Mouse (Mus musculus) liver, embryonic 16.5 days (tissue): ENCODE data around the gene Mef2d. TPM values are rescaled to one million over a fixed set of nuclear protein-coding genes. Genes with fewer than 3 reads are reported as not detected.

Source experiments
- ATAC-seq: fragments of 200-750 bp; cut with Nextera tagmentation; 2 replicates; pipeline ENCODE4 v1.8.0; 2017; ENCODE audit warnings: low read depth, mild to moderate bottlenecking, moderate number of reproducible peaks, moderate library complexity
- H3K27ac ChIP-seq: fragments of 300-500 bp; sonication (generic); 2 replicates; pipeline ENCODE4 v1.5.1; 2014; ENCODE audit warnings: mild to moderate bottlenecking, low read length
- H3K27me3 ChIP-seq: fragments of 300-500 bp; sonication (generic); 2 replicates; pipeline ENCODE4 v1.6.1; 2014; ENCODE audit warnings: low read depth, low read length, mixed read lengths; ENCODE audit not compliant: control insufficient read depth, insufficient read depth
- H3K36me3 ChIP-seq: fragments of 300-500 bp; sonication (generic); 2 replicates; pipeline ENCODE4 v1.6.1; 2014; ENCODE audit warnings: mild to moderate bottlenecking; ENCODE audit not compliant: control insufficient read depth, insufficient read depth
- H3K4me1 ChIP-seq: fragments of 300-500 bp; sonication (generic); 2 replicates; pipeline ENCODE4 v1.6.1; 2014; ENCODE audit warnings: low read depth, low read length, mixed read lengths; ENCODE audit not compliant: control insufficient read depth
- H3K4me2 ChIP-seq: fragments of 300-500 bp; sonication (generic); 2 replicates; pipeline ENCODE4 v1.6.1; 2014; ENCODE audit warnings: low read depth, low read length, mixed read lengths
- H3K4me3 ChIP-seq: fragments of 300-500 bp; sonication (generic); 2 replicates; pipeline ENCODE4 v1.5.1; 2014; ENCODE audit warnings: low read depth, mild to moderate bottlenecking, low read length
- H3K9ac ChIP-seq: fragments of 300-500 bp; sonication (generic); 2 replicates; pipeline ENCODE4 v1.6.1; 2014; ENCODE audit warnings: low read depth, low read length
- H3K9me3 ChIP-seq: fragments of 300-500 bp; sonication (generic); replicated peaks from 2 replicates; pipeline ENCODE4 v1.6.1; 2016; ENCODE audit warnings: low read length; ENCODE audit not compliant: control insufficient read depth
- WGBS: fragments of 180-500 bp; shearing (Covaris S2); extraction: QIAGEN DNeasy Blood & Tissue Kit; methylation state at CpG from one replicate; pipeline ENCODE4 v1.1.7; 2014; ENCODE audit not compliant: insufficient replicate concordance; 5-methylcytosine and 5-hydroxymethylcytosine counted together
- polyA plus RNA-seq: library from polyadenylated mRNA; unstranded; fragments of >200 nt; fragmentation: Nextera tagmentation; extraction: Ambion mirVana; gene quantifications from 2 replicates; pipeline ENCODE4 v1.2.1, GENCODE M21; 2015

The Mef2d gene
- polyA plus RNA-seq, 1 experiment from 2014 or later: 7.9 TPM

GRCm38 (mm10) chr3:88199541-88200110 is 57.5 kb downstream of the Mef2d start:
- Histone ChIP-seq H3K4me2 (no peak overlapping the region), H3K27ac (no peak overlapping the region), H3K9me3 (no peaks in the 10 kb centered on the region), H3K36me3 (no peaks in the 10 kb centered on the region), H3K27me3 (peaks cover 87% of the 10 kb centered on the region), H3K4me1 (peaks cover 3% of the 10 kb centered on the region), H3K9ac (no peak overlapping the region), H3K4me3 (no peak overlapping the region)
- ATAC-seq: no peak
- WGBS: 33% methylated on average over 2 of the region's 2 CpGs

DNA sequence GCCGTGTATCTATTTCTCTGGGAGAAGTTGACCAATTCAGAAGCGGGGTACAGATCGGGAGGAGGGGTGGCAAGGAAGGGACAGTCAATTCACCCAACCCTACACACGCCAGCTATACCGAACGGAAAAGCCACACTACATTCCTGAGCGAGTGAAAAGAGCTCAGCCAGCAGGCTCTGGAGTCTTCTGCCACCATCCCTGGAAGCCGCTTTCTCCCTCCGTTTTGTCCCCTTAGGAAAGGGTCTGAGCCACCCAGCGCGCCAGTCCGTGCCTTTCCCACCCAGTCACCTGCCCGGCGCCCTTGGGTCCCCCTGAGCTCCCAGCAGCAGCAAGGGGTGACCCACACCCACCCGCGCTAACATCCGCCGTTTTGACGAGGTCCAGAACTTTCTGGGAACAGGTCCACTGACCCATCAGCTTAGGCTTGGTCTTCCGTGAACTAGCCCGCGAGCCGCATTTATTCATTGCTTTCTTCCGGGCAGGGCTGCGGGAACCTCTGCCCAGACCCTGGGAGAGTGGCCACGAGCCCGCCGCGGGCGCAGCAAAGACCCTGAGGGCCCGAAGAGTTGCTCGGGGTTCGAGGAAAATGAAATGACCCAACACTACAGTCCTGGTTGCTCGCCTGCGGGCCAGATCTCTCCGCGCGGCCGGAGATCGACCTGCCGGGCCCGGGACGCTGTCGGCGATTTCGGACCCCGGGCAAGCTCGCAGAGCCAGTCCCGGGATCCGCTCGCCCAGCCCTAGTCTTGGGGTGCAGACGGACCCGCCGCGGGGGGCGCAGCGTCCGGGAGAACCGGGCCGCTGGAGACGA is 58.2 kb downstream of the Mef2d start:
- peaks cover 3% of the 10 kb centered on the region for H3K4me1 ChIP-seq
- no peak overlapping the region for H3K27ac ChIP-seq
- peak overlapping the region; percentile 17 for H3K4me3 ChIP-seq
- WGBS: under 1% methylated on average over 61 of the region's 61 CpGs
- no peaks in the 10 kb centered on the region for H3K36me3 ChIP-seq
- H3K9ac ChIP-seq: no peak overlapping the region
- H3K9me3 ChIP-seq: no peaks in the 10 kb centered on the region
- H3K27me3 ChIP-seq: peaks cover 92% of the 10 kb centered on the region
- no peak for ATAC-seq
- no peak overlapping the region; the same call in 1 of the 2 replicates for H3K4me2 ChIP-seq

- WGBS: 1% methylated on average over 36 of the region's 37 CpGs
- Histone ChIP-seq H3K4me1 (peaks cover 3% of the 10 kb centered on the region), H3K4me2 (no peak overlapping the region; the same call in 1 of the 2 replicates), H3K4me3 (peak overlapping the region; percentile 17), H3K27ac (no peak overlapping the region), H3K9ac (no peak overlapping the region), H3K27me3 (peaks cover 94% of the 10 kb centered on the region), H3K9me3 (no peaks in the 10 kb centered on the region), H3K36me3 (no peaks in the 10 kb centered on the region)
- ATAC-seq: no peak
Measured at GRCm38 (mm10) chr3:88200972-88201330, 58.8 kb downstream of the Mef2d start.

GRCm38 (mm10) chr3:88201640-88202039 is 59.5 kb downstream of the Mef2d start:
- Histone ChIP-seq H3K27ac (no peak overlapping the region), H3K4me2 (no peak overlapping the region), H3K9me3 (no peaks in the 10 kb centered on the region), H3K4me1 (peaks cover 3% of the 10 kb centered on the region), H3K9ac (no peak overlapping the region), H3K36me3 (no peaks in the 10 kb centered on the region), H3K4me3 (no peak overlapping the region), H3K27me3 (peaks cover 99% of the 10 kb centered on the region)
- WGBS: 12% methylated on average over 5 of the region's 5 CpGs
- no peak for ATAC-seq

- Histone ChIP-seq H3K4me2 (no peak overlapping the region), H3K4me1 (peaks cover 3% of the 10 kb centered on the region), H3K27ac (no peak overlapping the region), H3K4me3 (no peak overlapping the region), H3K36me3 (no peaks in the 10 kb centered on the region), H3K27me3 (peaks cover 100% of the 10 kb centered on the region), H3K9ac (no peak overlapping the region), H3K9me3 (no peaks in the 10 kb centered on the region)
- WGBS: 7% methylated on average over 6 of the region's 6 CpGs
- ATAC-seq: no peak
Measured at GRCm38 (mm10) chr3:88202986-88203385, 60.8 kb downstream of the Mef2d start.

DNA sequence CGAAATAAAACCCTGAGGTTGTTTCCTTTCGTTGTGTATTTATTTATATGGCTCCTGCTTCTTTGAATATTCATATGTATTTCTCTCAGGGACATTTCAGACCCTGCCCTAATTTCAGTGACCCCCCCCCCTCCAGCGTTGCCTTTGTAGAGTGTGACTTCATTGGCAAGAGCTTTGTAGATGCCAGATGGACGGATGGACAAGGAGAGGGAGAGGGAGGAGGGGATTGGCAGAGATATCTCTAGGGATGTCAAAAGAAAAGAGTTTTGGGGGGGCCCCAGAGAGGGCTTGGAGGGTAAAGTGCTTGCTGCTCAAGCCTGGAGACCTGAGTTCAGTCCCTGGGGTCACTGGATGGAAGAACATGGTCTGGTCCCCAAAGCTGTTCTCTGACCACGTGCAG is 61.3 kb downstream of the Mef2d start:
- ATAC-seq: no peak
- no peak overlapping the region for H3K9ac ChIP-seq
- no peak overlapping the region for H3K4me2 ChIP-seq
- no peak overlapping the region for H3K27ac ChIP-seq
- peaks cover 100% of the 10 kb centered on the region for H3K27me3 ChIP-seq
- WGBS: 8% methylated on average over 5 of the region's 5 CpGs
- H3K4me1 ChIP-seq: peaks cover 3% of the 10 kb centered on the region
- no peaks in the 10 kb centered on the region for H3K36me3 ChIP-seq
- H3K9me3 ChIP-seq: no peaks in the 10 kb centered on the region
- no peak overlapping the region for H3K4me3 ChIP-seq

- Histone ChIP-seq H3K4me1 (peaks cover 3% of the 10 kb centered on the region), H3K27me3 (peaks cover 100% of the 10 kb centered on the region), H3K9me3 (no peaks in the 10 kb centered on the region), H3K27ac (no peak overlapping the region), H3K4me2 (no peak overlapping the region), H3K4me3 (no peak overlapping the region), H3K9ac (no peak overlapping the region), H3K36me3 (no peaks in the 10 kb centered on the region)
- no peak for ATAC-seq
- WGBS: 4% methylated on average over 7 of the region's 7 CpGs
Measured at GRCm38 (mm10) chr3:88203999-88204700, 62.0 kb downstream of the Mef2d start.

- 15% methylated on average over 1 of the region's 1 CpGs for WGBS
- Histone ChIP-seq H3K27ac (no peak overlapping the region), H3K4me1 (peaks cover 3% of the 10 kb centered on the region), H3K4me2 (no peak overlapping the region), H3K27me3 (peaks cover 100% of the 10 kb centered on the region), H3K36me3 (no peaks in the 10 kb centered on the region), H3K9ac (no peak overlapping the region), H3K4me3 (no peak overlapping the region), H3K9me3 (no peaks in the 10 kb centered on the region)
- ATAC-seq: no peak
Measured at GRCm38 (mm10) chr3:88204751-88205150, 62.6 kb downstream of the Mef2d start.

DNA sequence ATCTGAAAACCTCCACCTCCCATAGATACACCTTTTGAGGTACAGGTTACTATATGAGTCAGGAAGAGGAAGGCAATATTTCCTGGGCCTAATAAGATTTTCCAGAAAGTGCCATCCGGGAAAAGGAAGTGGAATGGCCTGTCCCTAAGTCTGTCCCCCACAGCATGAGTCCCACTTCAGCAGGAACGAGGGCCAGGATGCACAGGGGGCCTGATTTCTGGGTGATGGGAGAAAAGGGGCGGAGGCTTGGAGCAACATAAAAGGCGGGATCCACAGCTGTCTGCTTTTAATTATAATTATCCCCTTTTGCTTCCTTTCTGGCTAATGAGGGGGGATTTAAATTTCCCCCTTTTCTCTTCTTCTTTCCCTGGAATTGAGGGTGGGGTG is 63.0 kb downstream of the Mef2d start:
- no peak for ATAC-seq
- H3K27me3 ChIP-seq: peaks cover 100% of the 10 kb centered on the region

More for the DNA sequence above, 63.0 kb downstream of the Mef2d start:
- peaks cover 3% of the 10 kb centered on the region for H3K4me1 ChIP-seq
- H3K9me3 ChIP-seq: no peaks in the 10 kb centered on the region
- no peak overlapping the region for H3K4me3 ChIP-seq
- H3K9ac ChIP-seq: no peak overlapping the region
- H3K4me2 ChIP-seq: no peak overlapping the region
- no peaks in the 10 kb centered on the region for H3K36me3 ChIP-seq
- no peak overlapping the region for H3K27ac ChIP-seq
- WGBS: 1% methylated on average over 4 of the region's 4 CpGs
